Mouse (Mus musculus): ENCODE data around the gene Ifih1. TPM values are rescaled to one million over a fixed set of nuclear protein-coding genes. Genes with fewer than 3 reads are reported as not detected.

Ifih1 gene
- polyA plus RNA-seq, 1 experiment from 2014 or later, result 6.2 TPM

DNA sequence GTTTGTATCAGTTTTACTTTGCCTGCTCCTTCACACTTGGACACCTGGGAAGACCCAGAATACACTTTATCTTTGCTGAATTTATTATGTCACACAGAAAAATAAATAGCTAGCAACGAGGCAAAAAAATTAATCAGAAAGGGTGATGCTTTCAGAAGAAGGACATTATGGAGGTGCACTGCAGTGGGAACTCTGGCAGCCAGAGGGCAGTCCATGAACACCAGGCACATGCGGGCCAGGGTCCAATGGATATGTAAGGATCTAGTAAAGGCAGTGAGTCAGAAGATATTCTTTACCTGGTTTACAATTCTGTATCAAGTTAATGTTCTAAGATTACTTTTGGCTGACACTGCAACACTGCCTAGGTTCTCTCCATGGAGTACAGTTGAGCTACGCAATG lies 96.4 kb downstream of the Ifih1 start:
- no peak overlapping the region for H3K4me3 ChIP-seq (ENCODE audit: low read depth, low read length)
- H3K9ac ChIP-seq (replicated peaks), result no peak overlapping the region
- no peak for ATAC-seq
- no peaks in the 10 kb centered on the region for H3K9me3 ChIP-seq (ENCODE audit: low read length)
- no peaks in the 10 kb centered on the region for H3K4me1 ChIP-seq (ENCODE audit: insufficient read depth)
- DNase-seq, result no peak
- WGBS (ENCODE audit: insufficient replicate concordance), result 73% methylated on average over 3 of the region's 3 CpGs
- H3K4me2 ChIP-seq (ENCODE audit: low read depth, low read length), result no peak overlapping the region
- TF ChIP-seq EP300 (IDR thresholded peaks at IDR 0.05; ENCODE audit: low read depth) (no peak), CTCF (IDR thresholded peaks at IDR 0.05; ENCODE audit: low read depth) (peak; percentile 47)
- no peak overlapping the region for H3K27ac ChIP-seq (ENCODE audit: low read depth)
- no peaks in the 10 kb centered on the region for H3K36me3 ChIP-seq (replicated peaks; ENCODE audit: insufficient read depth, low read length)
- no peaks in the 10 kb centered on the region for H3K27me3 ChIP-seq (ENCODE audit: insufficient read depth, low read length)

DNA sequence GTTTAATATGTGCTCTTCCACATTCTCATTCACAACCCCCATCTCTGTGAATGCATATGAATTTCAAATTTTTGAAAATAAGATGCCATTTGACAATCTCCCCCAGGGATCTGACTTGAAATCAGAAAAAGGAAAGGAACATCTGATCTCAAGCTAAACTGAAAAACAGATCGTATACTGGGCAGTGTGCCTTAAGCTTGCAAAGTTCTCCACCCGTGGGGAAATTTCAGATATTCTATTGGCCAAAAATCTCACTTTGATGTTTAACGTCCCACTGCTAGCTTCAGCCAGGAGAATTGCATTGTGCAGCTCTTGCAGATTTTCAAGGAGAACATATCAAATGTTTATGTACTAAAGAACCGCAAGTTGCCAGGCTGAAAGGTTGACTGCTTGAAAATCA lies 96.9 kb downstream of the Ifih1 start:
- DNase-seq, result no peak
- 83% methylated on average over 4 of the region's 4 CpGs for WGBS (ENCODE audit: insufficient replicate concordance)

DNA sequence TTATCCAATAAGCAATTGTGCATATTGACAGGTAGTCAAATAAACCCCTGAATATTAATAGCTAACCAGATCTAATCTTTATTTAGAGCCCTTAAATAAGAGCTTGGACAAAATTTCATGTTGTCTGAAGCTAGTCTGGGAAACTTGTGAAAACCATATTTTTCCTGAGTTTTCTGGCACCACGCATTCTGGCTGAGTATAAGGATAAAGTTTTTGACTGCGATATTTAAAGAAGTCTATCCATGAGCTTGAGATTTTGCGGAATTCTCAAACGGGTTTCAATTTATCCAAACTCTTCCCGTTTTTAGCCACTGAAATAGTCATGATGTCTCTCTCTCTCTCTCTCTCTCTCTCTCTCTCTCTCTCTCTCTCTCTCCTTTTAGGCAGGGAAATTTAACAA lies 98.0 kb downstream of the Ifih1 start:
- H3K4me2 ChIP-seq (ENCODE audit: low read depth, low read length), result no peak overlapping the region
- ATAC-seq, result no peak
- TF ChIP-seq EP300 (IDR thresholded peaks at IDR 0.05; ENCODE audit: low read depth) (no peak), CTCF (IDR thresholded peaks at IDR 0.05; ENCODE audit: low read depth) (no peak)
- DNase-seq, result no peak
- no peaks in the 10 kb centered on the region for H3K27me3 ChIP-seq (ENCODE audit: insufficient read depth, low read length)
- H3K9me3 ChIP-seq (ENCODE audit: low read length), result no peaks in the 10 kb centered on the region
- 81% methylated on average over 5 of the region's 5 CpGs for WGBS (ENCODE audit: insufficient replicate concordance)
- no peaks in the 10 kb centered on the region for H3K36me3 ChIP-seq (replicated peaks; ENCODE audit: insufficient read depth, low read length)
- no peak overlapping the region for H3K27ac ChIP-seq (ENCODE audit: low read depth)
- no peaks in the 10 kb centered on the region for H3K4me1 ChIP-seq (ENCODE audit: insufficient read depth)
- H3K4me3 ChIP-seq (ENCODE audit: low read depth, low read length), result no peak overlapping the region
- H3K9ac ChIP-seq (replicated peaks), result no peak overlapping the region

More for the DNA sequence above, 96.9 kb downstream of the Ifih1 start:
- Histone ChIP-seq H3K36me3 (replicated peaks; ENCODE audit: insufficient read depth, low read length) (no peaks in the 10 kb centered on the region), H3K4me3 (ENCODE audit: low read depth, low read length) (no peak overlapping the region), H3K27ac (ENCODE audit: low read depth) (no peak overlapping the region), H3K27me3 (ENCODE audit: insufficient read depth, low read length) (no peaks in the 10 kb centered on the region), H3K9me3 (ENCODE audit: low read length) (no peaks in the 10 kb centered on the region), H3K4me2 (ENCODE audit: low read depth, low read length) (no peak overlapping the region), H3K4me1 (ENCODE audit: insufficient read depth) (no peaks in the 10 kb centered on the region), H3K9ac (replicated peaks) (no peak overlapping the region)
- no peak for ATAC-seq
- TF ChIP-seq EP300 (IDR thresholded peaks at IDR 0.05; ENCODE audit: low read depth), result no peak
- TF ChIP-seq CTCF (IDR thresholded peaks at IDR 0.05; ENCODE audit: low read depth), result no peak

Other genes with a start within 250 kb of the Ifih1 start
- gene Dpp4, start 234.0 kb downstream of the Ifih1 start, polyA plus RNA-seq (2015; fragmentation: Nextera tagmentation; extraction: Ambion mirVana), result 8.0 and 9.0 TPM in 2 replicates
- not detected in 2 replicates for gene Gcg, start 162.6 kb downstream of the Ifih1 start, polyA plus RNA-seq (2015; fragmentation: Nextera tagmentation; extraction: Ambion mirVana)
- gene Fap, start 72.2 kb downstream of the Ifih1 start, polyA plus RNA-seq (2015; fragmentation: Nextera tagmentation; extraction: Ambion mirVana), result 0.15 and 0.20 TPM in 2 replicates
- gene Gca, start 18.0 kb upstream of the Ifih1 start, polyA plus RNA-seq (2015; fragmentation: Nextera tagmentation; extraction: Ambion mirVana), result 5.1 and 5.2 TPM in 2 replicates